Mouse (Mus musculus): ENCODE measurements at regions not wholly inside any gene's neighbourhood (a gene's known extent, or its start where the extent isn't known, plus 50 kb on each side); places are given as distances from the start of the nearest gene placed in this dataset.
"Not testable (repeated sequence)": the region's sequence is repeated elsewhere in the genome, so short reads cannot be mapped to it uniquely, and the experiment has no call there.

GRCm38 (mm10) chr10:8136662-8137061 lies 180.6 kb upstream of the Tab2 start:
- DNase-seq (ENCODE audit: low read depth, low spot score), result no peak
- WGBS, result 65% methylated on average over 3 of the region's 3 CpGs

- 56% methylated on average over 7 of the region's 7 CpGs for WGBS
- DNase-seq (ENCODE audit: low read depth, low spot score), result no peak
These were observed 179.2 kb upstream of the Tab2 start for GRCm38 (mm10) chr10:8135272-8135671.

- DNase-seq (ENCODE audit: low read depth, low spot score), result no peak
- 91% methylated on average over 1 of the region's 1 CpGs for WGBS
These were observed 178.4 kb upstream of the Tab2 start for GRCm38 (mm10) chr10:8134398-8134797.

- WGBS, result 28% methylated on average over 13 of the region's 13 CpGs
- DNase-seq (ENCODE audit: low read depth, low spot score), result no peak
These were observed 177.5 kb upstream of the Tab2 start for GRCm38 (mm10) chr10:8133451-8133952.

- 96% methylated on average over 2 of the region's 2 CpGs for WGBS
- no peak for DNase-seq (ENCODE audit: low read depth, low spot score)
These were observed 176.8 kb upstream of the Tab2 start for GRCm38 (mm10) chr10:8132795-8133194.

GRCm38 (mm10) chr10:8130472-8131241 lies 174.6 kb upstream of the Tab2 start:
- DNase-seq (ENCODE audit: low read depth, low spot score), result no peak
- 56% methylated on average over 18 of the region's 18 CpGs for WGBS

- DNase-seq (ENCODE audit: low read depth, low spot score), result no peak
- 59% methylated on average over 8 of the region's 8 CpGs for WGBS
These were observed 174.0 kb upstream of the Tab2 start for GRCm38 (mm10) chr10:8130057-8130456.

- DNase-seq (ENCODE audit: low read depth, low spot score), result no peak
- whole genome bisulfite sequencing, result 83% methylated on average over 1 of the region's 1 CpGs
These were observed 168.1 kb upstream of the Tab2 start for GRCm38 (mm10) chr10:8124124-8124523.

GRCm38 (mm10) chr10:8121895-8122294 lies 165.9 kb upstream of the Tab2 start:
- WGBS, result 20% methylated on average over 4 of the region's 4 CpGs
- DNase-seq (ENCODE audit: low read depth, low spot score), result no peak

GRCm38 (mm10) chr10:8116821-8117220 lies 160.8 kb upstream of the Tab2 start:
- 77% methylated on average over 8 of the region's 8 CpGs for WGBS
- no peak for DNase-seq (ENCODE audit: low read depth, low spot score)

- DNase-seq (ENCODE audit: low read depth, low spot score), result not testable (repeated sequence)
- 64% methylated on average over 5 of the region's 5 CpGs for WGBS
These were observed 158.9 kb upstream of the Tab2 start for GRCm38 (mm10) chr10:8114932-8115331.

- 78% methylated on average over 3 of the region's 3 CpGs for WGBS
- no peak for DNase-seq (ENCODE audit: low read depth, low spot score)
These were observed 158.5 kb upstream of the Tab2 start for GRCm38 (mm10) chr10:8114530-8114929.

- DNase-seq (ENCODE audit: low read depth, low spot score), result no peak
- 90% methylated on average over 6 of the region's 6 CpGs for WGBS
These were observed 144.5 kb upstream of the Tab2 start for GRCm38 (mm10) chr10:8100489-8100888.

- WGBS, result 13% methylated on average over 2 of the region's 2 CpGs
- peak; percentile 46 for DNase-seq (ENCODE audit: low read depth, low spot score)
These were observed 139.9 kb upstream of the Tab2 start for GRCm38 (mm10) chr10:8095924-8096323.

GRCm38 (mm10) chr10:8095206-8095605 lies 139.2 kb upstream of the Tab2 start:
- DNase-seq (ENCODE audit: low read depth, low spot score), result no peak
- 87% methylated on average over 3 of the region's 3 CpGs for WGBS

- WGBS, result 74% methylated on average over 8 of the region's 8 CpGs
- DNase-seq (ENCODE audit: low read depth, low spot score), result no peak
These were observed 136.0 kb upstream of the Tab2 start for GRCm38 (mm10) chr10:8091871-8092552.

GRCm38 (mm10) chr10:8089296-8089695 lies 133.3 kb upstream of the Tab2 start:
- DNase-seq (ENCODE audit: low read depth, low spot score), result no peak
- 33% methylated on average over 9 of the region's 9 CpGs for WGBS

- 69% methylated on average over 3 of the region's 3 CpGs for WGBS
These were observed 132.7 kb upstream of the Tab2 start for GRCm38 (mm10) chr10:8088737-8089136.

GRCm38 (mm10) chr10:8088321-8088720 lies 132.3 kb upstream of the Tab2 start:
- DNase-seq (ENCODE audit: low read depth, low spot score), result no peak
- 94% methylated on average over 3 of the region's 3 CpGs for WGBS

More at GRCm38 (mm10) chr10:8088737-8089136, 132.7 kb upstream of the Tab2 start:
- no peak for DNase-seq (ENCODE audit: low read depth, low spot score)

GRCm38 (mm10) chr10:8087106-8087505 lies 131.1 kb upstream of the Tab2 start:
- 13% methylated on average over 2 of the region's 2 CpGs for WGBS
- DNase-seq (ENCODE audit: low read depth, low spot score), result no peak

- DNase-seq (ENCODE audit: low read depth, low spot score), result no peak
- WGBS, result 35% methylated on average over 4 of the region's 4 CpGs
These were observed 130.4 kb upstream of the Tab2 start for GRCm38 (mm10) chr10:8086442-8086841.
